Mouse (Mus musculus) kidney, postnatal 14 days (tissue): ENCODE data around the gene Pard3b.
"Not testable (repeated sequence)": the region's sequence is repeated elsewhere in the genome, so short reads cannot be mapped to it uniquely, and the experiment has no call there.

Experiments used
- DNase-seq: peaks from one replicate; pipeline ENCODE4 v3.0.0; 2022; ENCODE audit warnings: mixed read lengths

The Pard3b gene

GRCm38 (mm10) chr1:62595401-62595800 is 956.8 kb downstream of the Pard3b start:
- no peak for DNase-seq

GRCm38 (mm10) chr1:62597751-62598400 is 959.3 kb downstream of the Pard3b start:
- DNase-seq = no peak

- DNase-seq = no peak
These were observed 959.9 kb downstream of the Pard3b start for GRCm38 (mm10) chr1:62598551-62598950.

- not testable (repeated sequence) for DNase-seq
These were observed 966.0 kb downstream of the Pard3b start for GRCm38 (mm10) chr1:62604644-62605043.

- DNase-seq = no peak
These were observed 979.6 kb downstream of the Pard3b start for GRCm38 (mm10) chr1:62618109-62618665.

- no peak for DNase-seq
These were observed 980.8 kb downstream of the Pard3b start for GRCm38 (mm10) chr1:62619456-62619855.

GRCm38 (mm10) chr1:62622447-62622846 is 983.8 kb downstream of the Pard3b start:
- DNase-seq = no peak

GRCm38 (mm10) chr1:62624166-62624565 is 985.5 kb downstream of the Pard3b start:
- DNase-seq = no peak

GRCm38 (mm10) chr1:62624836-62625235 is 986.2 kb downstream of the Pard3b start:
- no peak for DNase-seq

- no peak for DNase-seq
These were observed 986.7 kb downstream of the Pard3b start for GRCm38 (mm10) chr1:62625332-62625731.

- DNase-seq = no peak
These were observed 987.3 kb downstream of the Pard3b start for GRCm38 (mm10) chr1:62625819-62626505.

- no peak for DNase-seq
These were observed 991.3 kb downstream of the Pard3b start for GRCm38 (mm10) chr1:62629952-62630351.

- DNase-seq = no peak
These were observed 993.1 kb downstream of the Pard3b start for GRCm38 (mm10) chr1:62631511-62632305.

- no peak for DNase-seq
These were observed 994.3 kb downstream of the Pard3b start for GRCm38 (mm10) chr1:62632886-62633285.

GRCm38 (mm10) chr1:62635203-62635602 is 996.6 kb downstream of the Pard3b start:
- no peak for DNase-seq

GRCm38 (mm10) chr1:62636906-62637673 is 998.5 kb downstream of the Pard3b start:
- DNase-seq = no peak

GRCm38 (mm10) chr1:62639012-62639411 is 1000.4 kb downstream of the Pard3b start:
- DNase-seq = no peak

- no peak for DNase-seq
These were observed 1000.8 kb downstream of the Pard3b start for GRCm38 (mm10) chr1:62639440-62639839.

- DNase-seq = no peak
These were observed 1006.1 kb downstream of the Pard3b start for GRCm38 (mm10) chr1:62644631-62645278.

- no peak for DNase-seq
These were observed 1008.2 kb downstream of the Pard3b start for GRCm38 (mm10) chr1:62646812-62647211.

- DNase-seq = no peak
These were observed 1009.5 kb downstream of the Pard3b start for GRCm38 (mm10) chr1:62648116-62648515.

GRCm38 (mm10) chr1:62648591-62648990 is 1010.0 kb downstream of the Pard3b start:
- DNase-seq = no peak
